Mouse (Mus musculus) kidney, postnatal 0 days (tissue): ENCODE data around the gene Bbs9. TPM values are rescaled to one million over a fixed set of nuclear protein-coding genes. Genes with fewer than 3 reads are reported as not detected.

Experiments
- ATAC-seq: fragments of 200-750 bp; cut with Nextera tagmentation; replicated peaks from 2 replicates; pipeline ENCODE4 v1.8.0; 2017; ENCODE audit warnings: low read depth, moderate number of reproducible peaks, moderate TSS enrichment, moderate library complexity; ENCODE audit not compliant: low FRiP score
- DNase-seq: peaks from one replicate; pipeline ENCODE4 v3.0.0-alpha.2; 2016; ENCODE audit warnings: low spot score
- H3K27ac ChIP-seq: fragments of 300-500 bp; sonication (generic); 2 replicates; pipeline ENCODE4 v1.5.1; 2014; ENCODE audit warnings: mild to moderate bottlenecking
- H3K27me3 ChIP-seq: fragments of 300-500 bp; sonication (generic); 2 replicates; pipeline ENCODE4 v1.6.1; 2014; ENCODE audit warnings: low read length, mixed read lengths; ENCODE audit not compliant: insufficient read depth
- H3K36me3 ChIP-seq: fragments of 300-500 bp; sonication (generic); 2 replicates; pipeline ENCODE4 v1.6.1; 2014; ENCODE audit warnings: low read length, mixed read lengths; ENCODE audit not compliant: insufficient read depth
- H3K4me1 ChIP-seq: fragments of 300-500 bp; sonication (generic); replicated peaks from 2 replicates; pipeline ENCODE4 v1.6.1; 2014; ENCODE audit warnings: antibody characterized with exemption, low read length, mixed read lengths; ENCODE audit not compliant: insufficient read depth
- H3K4me2 ChIP-seq: fragments of 300-500 bp; sonication (generic); 2 replicates; pipeline ENCODE4 v1.6.1; 2014; ENCODE audit warnings: mild to moderate bottlenecking, low read length, moderate library complexity, mixed read lengths
- H3K4me3 ChIP-seq: fragments of 300-500 bp; sonication (generic); replicated peaks from 2 replicates; pipeline ENCODE4 v1.5.1; 2014; ENCODE audit warnings: low read depth, low read length
- H3K9ac ChIP-seq: fragments of 300-500 bp; sonication (generic); 2 replicates; pipeline ENCODE4 v1.6.1; 2014; ENCODE audit warnings: low read depth, low read length
- H3K9me3 ChIP-seq: fragments of 300-500 bp; sonication (generic); replicated peaks from 2 replicates; pipeline ENCODE4 v1.6.1; 2016; ENCODE audit warnings: low read length, inconsistent platforms, mixed read lengths
- CTCF ChIP-seq: IDR thresholded peaks from 2 replicates; pipeline ENCODE4 v1.5.1; 2016; ENCODE audit warnings: antibody characterized with exemption, low read depth, mild to moderate bottlenecking, moderate library complexity
- whole genome bisulfite sequencing: fragments of 180-500 bp; shearing (Covaris S2); extraction: QIAGEN DNeasy Blood & Tissue Kit; methylation state at CpG from one replicate; pipeline ENCODE4 v1.1.7; 2014; 5-methylcytosine and 5-hydroxymethylcytosine counted together
- polyA plus RNA-seq: library from polyadenylated mRNA; unstranded; fragments of >200 nt; fragmentation: Nextera tagmentation; extraction: Ambion mirVana; gene quantifications from 2 replicates; pipeline ENCODE4 v1.2.1, GENCODE M21; 2015

Gene Bbs9
- polyA plus RNA-seq, 1 experiment from 2014 or later: 10.1 TPM

- Histone ChIP-seq H3K36me3 (no peaks in the 10 kb centered on the region), H3K4me1 (no peaks in the 10 kb centered on the region), H3K4me2 (no peak overlapping the region), H3K27ac (no peak overlapping the region), H3K27me3 (no peaks in the 10 kb centered on the region), H3K9me3 (no peaks in the 10 kb centered on the region), H3K9ac (no peak overlapping the region), H3K4me3 (no peak overlapping the region)
- TF ChIP-seq CTCF: no peak
- WGBS: 63% methylated on average over 11 of the region's 11 CpGs
- ATAC-seq (no peak), DNase-seq (peak; percentile 79)
Measured at GRCm38 (mm10) chr9:22563612-22564347, 88.3 kb downstream of the Bbs9 start.

DNA sequence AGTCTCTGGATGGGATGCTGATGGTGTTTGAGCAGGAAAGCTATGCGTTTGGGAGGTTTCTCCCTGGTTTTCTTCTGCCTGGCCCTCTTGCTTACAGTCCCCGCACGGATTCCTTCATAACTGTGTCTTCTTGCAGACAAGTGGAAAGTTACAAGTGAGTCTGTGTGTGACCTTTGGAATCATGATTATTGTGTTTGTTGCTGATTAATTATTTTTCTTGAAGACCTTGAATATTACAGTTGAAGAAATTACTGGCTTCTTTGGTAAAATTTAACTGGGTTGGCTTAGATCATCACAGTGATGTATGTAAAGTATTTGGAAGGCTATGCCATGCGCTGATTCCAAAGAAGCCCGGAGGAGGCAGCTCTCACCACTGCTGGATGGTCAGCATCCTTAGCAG is 92.2 kb downstream of the Bbs9 start:
- Histone ChIP-seq H3K27ac (no peak overlapping the region), H3K9me3 (no peaks in the 10 kb centered on the region), H3K4me3 (no peak overlapping the region), H3K4me1 (no peaks in the 10 kb centered on the region), H3K27me3 (no peaks in the 10 kb centered on the region), H3K36me3 (no peaks in the 10 kb centered on the region), H3K4me2 (no peak overlapping the region), H3K9ac (no peak overlapping the region)
- ATAC-seq: no peak
- DNase-seq: no peak
- no peak for TF ChIP-seq CTCF
- WGBS: 95% methylated on average over 5 of the region's 5 CpGs

- Histone ChIP-seq H3K9me3 (no peaks in the 10 kb centered on the region), H3K27me3 (no peaks in the 10 kb centered on the region), H3K4me3 (no peak overlapping the region), H3K4me1 (no peaks in the 10 kb centered on the region), H3K4me2 (no peak overlapping the region), H3K36me3 (no peaks in the 10 kb centered on the region), H3K9ac (no peak overlapping the region), H3K27ac (no peak overlapping the region)
- no peak for ATAC-seq
- WGBS: 78% methylated on average over 14 of the region's 14 CpGs
- DNase-seq: no peak
- TF ChIP-seq CTCF: no peak
Measured at GRCm38 (mm10) chr9:22576426-22577139, 101.1 kb downstream of the Bbs9 start.

- Histone ChIP-seq H3K4me1 (no peaks in the 10 kb centered on the region), H3K36me3 (0 out of 2 replicates have a peak, but pooled peaks cover 3% of the 10 kb centered on the region), H3K27ac (no peak overlapping the region), H3K4me2 (no peak overlapping the region), H3K4me3 (no peak overlapping the region), H3K27me3 (no peaks in the 10 kb centered on the region), H3K9ac (no peak overlapping the region), H3K9me3 (no peaks in the 10 kb centered on the region)
- 77% methylated on average over 3 of the region's 3 CpGs for WGBS
- TF ChIP-seq CTCF: no peak
- DNase-seq: no peak
- no peak for ATAC-seq
Measured at GRCm38 (mm10) chr9:22578266-22578665, 102.8 kb downstream of the Bbs9 start.

GRCm38 (mm10) chr9:22584221-22584620 is 108.7 kb downstream of the Bbs9 start:
- Histone ChIP-seq H3K4me1 (no peaks in the 10 kb centered on the region), H3K4me3 (no peak overlapping the region), H3K36me3 (0 out of 2 replicates have a peak, but pooled peaks cover 3% of the 10 kb centered on the region), H3K9ac (no peak overlapping the region), H3K4me2 (no peak overlapping the region), H3K9me3 (no peaks in the 10 kb centered on the region), H3K27me3 (no peaks in the 10 kb centered on the region), H3K27ac (no peak overlapping the region)
- 88% methylated on average over 3 of the region's 3 CpGs for WGBS
- no peak for ATAC-seq
- DNase-seq: no peak
- TF ChIP-seq CTCF: no peak

DNA sequence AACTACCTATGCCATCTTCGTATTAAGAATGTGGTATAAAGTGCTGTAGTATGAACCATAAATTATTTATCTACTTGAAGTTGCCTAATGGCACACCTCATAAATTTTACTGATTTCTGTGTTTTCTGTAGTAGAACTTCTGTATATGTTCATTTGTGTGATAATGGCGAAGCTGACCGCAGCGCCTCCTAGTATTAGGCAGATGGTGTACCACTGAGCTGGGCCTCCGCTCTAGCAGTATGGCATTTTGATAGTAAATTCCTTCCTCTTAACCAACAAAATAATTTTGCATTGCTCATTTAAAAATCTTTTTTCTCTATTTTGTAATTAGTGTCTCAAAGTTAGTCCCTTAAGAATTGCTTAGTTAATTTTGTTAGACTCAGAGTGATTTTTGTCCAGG is 117.5 kb downstream of the Bbs9 start:
- H3K36me3 ChIP-seq: no peaks in the 10 kb centered on the region
- H3K4me3 ChIP-seq: no peak overlapping the region
- H3K9me3 ChIP-seq: no peaks in the 10 kb centered on the region
- no peaks in the 10 kb centered on the region for H3K27me3 ChIP-seq
- DNase-seq (no peak), ATAC-seq (no peak)
- no peak overlapping the region for H3K27ac ChIP-seq
- H3K4me1 ChIP-seq: no peaks in the 10 kb centered on the region
- 93% methylated on average over 5 of the region's 5 CpGs for WGBS
- no peak for TF ChIP-seq CTCF
- no peak overlapping the region for H3K9ac ChIP-seq
- H3K4me2 ChIP-seq: no peak overlapping the region
